Mouse (Mus musculus) forebrain, embryonic 16.5 days (tissue): Measurements from ENCODE around the gene Ubc. TPM values are rescaled to one million over a fixed set of nuclear protein-coding genes. Genes with fewer than 3 reads are reported as not detected.

Experiments
- polyA plus RNA-seq: library from polyadenylated mRNA; unstranded; fragments of >200 nt; fragmentation: Nextera tagmentation; extraction: Ambion mirVana; gene quantifications from 2 replicates; pipeline ENCODE4 v1.2.1, GENCODE M21; 2015

The Ubc gene
- polyA plus RNA-seq, 1 experiment from 2014 or later = 1,372 TPM

Other genes starting within 250 kb of the Ubc start
- gene Ncor2, start 211.0 kb downstream of the Ubc start, polyA plus RNA-seq = 26.5 and 27.1 TPM in 2 replicates
- gene Scarb1, start 49.1 kb downstream of the Ubc start, polyA plus RNA-seq = 33.4 and 38.3 TPM in 2 replicates
- gene Gm10382, start 880 bp downstream of the Ubc start, polyA plus RNA-seq = 0.39 and 0.46 TPM in 2 replicates
- gene Dhx37, start 43.9 kb upstream of the Ubc start, polyA plus RNA-seq = 10.5 and 13.5 TPM in 2 replicates
- 37.8 and 38.3 TPM in 2 replicates for gene Bri3bp, start 51.4 kb upstream of the Ubc start, polyA plus RNA-seq
- gene Aacs, start 85.6 kb upstream of the Ubc start, polyA plus RNA-seq = 96.0 and 98.9 TPM in 2 replicates
- 8.4 and 9.1 TPM in 2 replicates for gene Tmem132b, start 141.6 kb upstream of the Ubc start, polyA plus RNA-seq